Mouse (Mus musculus) layer of hippocampus, adult 8-10 months (tissue): ENCODE results near the gene LTO1. TPM values are rescaled to one million over a fixed set of nuclear protein-coding genes. Genes with fewer than 3 reads are reported as not detected.

Source experiments
- DNase-seq, 2 experiments: peaks; one replicate each; pipeline ENCODE4 v3.0.0; 2022; ENCODE audit warnings: low spot score in 2 of 2
- total RNA-seq, 4 experiments: library from RNA; stranded (reverse); gene quantifications; 2 replicates each; pipeline ENCODE4 v1.2.4; 2022

Gene LTO1
- total RNA-seq, 4 experiments from 2014 or later = 25.4 to 28.8 (median 26.5) TPM

DNA sequence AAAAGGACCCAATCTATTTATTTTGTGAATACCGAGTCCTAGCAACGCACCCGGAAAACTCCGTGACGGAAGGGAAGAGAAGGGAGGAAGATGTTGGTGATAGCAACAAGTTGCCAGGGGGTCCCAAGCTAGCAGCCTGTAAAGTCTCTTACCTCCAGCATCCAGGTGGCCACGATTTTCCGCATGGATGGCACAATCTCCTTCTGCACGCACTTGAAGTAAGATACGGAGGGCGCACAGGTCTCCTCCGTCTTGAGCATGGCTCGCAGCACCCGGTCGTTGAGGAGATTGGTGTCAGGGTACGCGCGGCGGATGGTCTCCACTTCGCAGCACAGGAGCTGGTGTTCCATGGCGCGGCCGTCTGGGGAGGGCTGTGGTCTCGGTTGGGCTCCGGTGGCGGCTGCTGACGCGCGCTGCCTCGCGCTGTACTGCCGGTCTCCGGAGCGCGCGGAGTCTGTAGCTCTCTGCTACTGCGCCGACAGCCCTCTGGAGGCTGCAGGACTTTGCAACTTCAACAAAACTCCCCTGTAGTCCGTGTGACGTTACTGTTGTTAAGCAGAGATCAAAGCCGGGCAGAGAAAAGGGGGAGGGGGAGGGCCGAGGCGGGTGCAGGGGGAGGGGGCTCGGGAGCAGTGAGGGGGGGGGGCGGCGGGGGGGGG is 24.6 kb downstream of the LTO1 start, which contains the start of gene Ccnd1:
Gene Ccnd1, minus strand, starts transcription at position 582 of the 659 bp plus-strand sequence.
- DNase-seq = peak in 1 of 2 experiments; percentile 45

GRCm38 (mm10) chr7:144940003-144940571 is 25.2 kb downstream of the LTO1 start:
- DNase-seq = no peak

- DNase-seq = no peak
Measured at GRCm38 (mm10) chr7:144940585-144940984, 25.7 kb downstream of the LTO1 start.

- peak in 1 of 2 experiments; percentile 56 for DNase-seq
Measured at GRCm38 (mm10) chr7:144941242-144941831, 26.4 kb downstream of the LTO1 start.

DNA sequence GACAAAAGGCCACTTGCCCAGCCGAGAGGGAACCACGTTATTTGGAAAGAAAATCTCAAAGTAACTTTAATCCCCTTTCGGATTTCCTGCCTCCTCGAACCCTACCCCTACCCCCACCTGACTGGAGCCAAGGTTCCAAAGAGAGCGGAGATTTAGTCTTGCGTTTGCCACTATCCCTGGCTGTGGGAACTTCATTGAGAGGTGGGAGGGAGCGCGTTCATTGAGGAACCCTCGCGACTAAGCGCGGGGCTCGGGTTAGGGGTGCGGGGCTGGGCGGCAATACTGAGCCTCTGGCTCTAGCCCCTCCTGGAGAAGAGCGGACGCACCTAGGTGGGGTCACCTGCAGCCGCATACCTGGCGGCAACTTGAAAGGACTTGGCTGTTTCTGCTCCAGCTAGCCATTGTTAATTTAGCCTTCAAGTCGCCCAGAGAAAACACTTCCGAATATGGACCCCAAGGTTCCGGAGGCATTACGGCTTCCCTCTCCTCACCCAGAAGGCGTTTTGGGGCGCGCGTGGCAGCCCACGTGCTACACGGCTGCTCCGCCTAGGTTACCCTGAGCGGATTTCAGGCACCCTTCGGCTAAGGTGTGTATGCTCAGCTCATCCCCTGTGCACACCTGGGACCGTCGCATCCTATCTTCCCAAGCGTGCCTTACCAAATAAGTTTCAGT is 27.3 kb downstream of the LTO1 start:
- DNase-seq = no peak

GRCm38 (mm10) chr7:144942744-144943135 is 27.8 kb downstream of the LTO1 start:
- no peak for DNase-seq

- peak in 1 of 2 experiments; percentile 63 for DNase-seq
Measured at GRCm38 (mm10) chr7:144943254-144943653, 28.4 kb downstream of the LTO1 start.

DNA sequence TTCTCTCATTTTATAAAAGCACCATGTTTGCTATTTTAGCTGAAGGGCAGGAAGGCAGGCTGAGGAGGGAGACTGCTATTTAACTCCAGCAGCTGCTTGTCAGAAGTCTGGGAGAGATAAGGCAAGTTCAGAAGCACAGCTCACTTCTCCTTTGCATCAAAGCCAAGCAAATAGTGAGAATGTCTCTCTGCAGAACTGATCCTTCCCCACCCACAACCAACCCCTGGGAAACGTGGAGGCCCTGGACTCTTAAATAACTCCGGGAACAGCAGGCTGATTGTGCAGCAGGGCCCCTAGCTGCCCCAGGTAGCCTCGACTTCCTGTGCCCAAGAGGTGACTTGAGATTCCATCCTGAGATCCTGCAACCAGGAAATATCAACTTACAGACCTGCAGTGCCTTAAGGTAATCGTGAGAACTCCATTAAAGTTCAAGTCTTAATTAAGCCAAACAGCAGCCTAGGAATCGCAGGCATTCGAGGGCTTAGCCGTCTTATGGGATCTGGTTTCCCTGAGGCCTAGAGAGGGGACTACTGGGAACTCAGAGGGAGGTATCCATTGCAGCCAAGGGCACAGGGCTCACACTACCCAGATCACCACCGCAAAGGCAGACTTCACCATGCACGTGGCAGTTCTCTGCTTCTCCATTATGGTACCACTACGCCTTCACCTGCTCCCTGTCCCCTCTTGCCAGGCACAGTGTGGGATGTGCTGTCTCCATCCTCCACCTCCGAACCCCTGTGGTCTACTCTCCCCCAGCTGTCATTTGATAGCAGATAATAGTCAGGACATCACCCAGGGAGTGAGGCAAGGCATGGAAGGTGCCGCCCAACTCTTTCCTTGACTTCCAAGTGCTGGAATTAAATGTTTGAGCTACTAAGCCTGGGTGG is 43.9 kb downstream of the LTO1 start:
- DNase-seq = no peak

DNA sequence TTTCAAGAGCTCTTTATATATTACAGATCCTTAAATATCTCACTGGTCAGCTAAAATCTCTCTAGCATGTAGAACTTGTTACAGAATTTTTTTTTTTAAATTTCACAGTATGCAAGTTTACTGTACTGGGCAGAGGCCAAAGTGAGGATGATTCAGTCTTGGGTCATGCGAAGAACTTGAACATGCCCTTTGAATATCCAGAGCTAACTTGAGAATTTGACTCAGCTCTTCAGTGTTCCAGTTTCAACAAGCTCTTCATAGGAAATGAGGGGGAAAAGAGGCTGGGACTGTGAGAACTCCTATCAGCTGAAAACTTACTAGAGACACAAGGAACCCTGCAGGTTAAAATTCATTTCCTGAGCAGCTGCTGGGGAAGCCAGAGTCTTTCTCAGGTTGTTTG is 49.0 kb downstream of the LTO1 start:
- DNase-seq = no peak

GRCm38 (mm10) chr7:144964316-144964715 is 49.4 kb downstream of the LTO1 start:
- no peak for DNase-seq

DNA sequence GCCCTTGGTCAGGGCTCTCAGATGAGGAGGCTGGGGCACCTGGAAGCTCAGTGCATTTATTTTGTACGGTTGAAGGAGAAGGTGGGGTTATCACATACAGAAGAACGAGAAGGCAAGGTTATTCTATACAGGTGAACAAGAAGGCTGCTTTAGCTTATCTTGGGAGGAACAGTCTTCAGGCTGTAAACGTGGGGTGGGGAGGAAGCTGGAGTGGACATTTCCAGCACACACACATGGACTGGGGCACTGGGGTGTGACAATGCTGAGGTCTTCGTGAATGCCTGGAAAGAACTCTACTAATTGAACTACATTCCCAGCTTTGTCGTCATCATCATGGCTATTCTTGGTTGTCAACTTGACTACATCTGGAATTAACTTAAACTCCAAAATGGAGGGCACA is 51.0 kb downstream of the LTO1 start:
- DNase-seq = no peak

DNA sequence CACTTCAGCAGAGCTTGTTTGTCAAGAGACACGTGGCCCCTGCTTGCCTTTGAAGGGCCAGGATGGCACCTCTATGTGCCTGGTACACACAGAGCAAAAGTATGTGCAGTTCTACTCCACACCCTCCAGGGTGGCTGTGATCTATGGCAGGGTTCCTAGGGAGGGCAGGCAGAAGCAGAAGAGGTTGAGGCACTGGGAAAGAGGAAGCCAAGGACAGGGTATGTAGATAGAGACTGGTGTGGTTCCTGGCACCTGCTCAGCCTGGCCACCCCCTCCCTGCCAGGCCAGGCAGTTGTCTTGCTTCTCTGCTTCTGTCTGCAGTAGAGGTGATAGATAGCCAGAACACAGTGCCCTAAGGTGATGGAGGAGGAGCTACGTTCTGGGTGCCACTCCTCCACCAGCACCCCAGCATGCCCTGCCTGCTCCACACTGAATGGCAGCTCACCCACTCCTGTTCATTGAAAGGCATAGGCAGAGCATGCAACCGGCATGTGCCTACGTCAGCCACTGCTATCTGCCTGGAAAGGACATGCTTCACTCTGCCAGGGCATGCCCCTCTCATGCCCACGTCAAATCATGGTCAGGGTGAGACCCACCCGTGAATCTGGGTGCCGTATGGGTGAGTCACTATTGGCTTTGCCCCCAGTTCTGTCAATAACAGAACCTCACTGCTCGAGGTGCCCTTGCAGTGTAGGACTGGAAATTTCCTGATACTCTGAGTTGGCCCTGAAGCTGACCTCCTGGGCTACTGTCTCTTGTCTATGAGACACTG is 56.3 kb downstream of the LTO1 start:
- DNase-seq = no peak

DNA sequence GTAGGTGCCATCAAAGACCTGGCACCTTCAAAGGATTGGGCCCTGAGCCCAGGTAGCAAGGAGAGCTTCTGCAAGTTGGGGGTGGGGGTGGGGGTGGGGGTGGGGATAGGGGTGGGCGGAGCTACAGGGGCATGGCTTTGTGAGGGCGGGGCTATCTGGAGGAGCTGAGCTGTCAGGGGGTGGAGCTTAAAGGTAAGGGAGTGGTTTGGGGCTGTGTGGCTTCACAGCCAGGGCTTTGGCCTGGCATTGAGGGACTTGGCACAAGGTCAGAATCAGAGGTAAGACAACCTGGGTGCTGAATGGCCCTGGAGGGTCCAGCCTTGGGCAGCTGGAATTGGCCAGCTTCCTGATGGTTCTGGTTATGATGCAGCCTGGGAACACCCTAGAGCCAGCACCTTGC is 56.9 kb downstream of the LTO1 start:
- no peak for DNase-seq

DNA sequence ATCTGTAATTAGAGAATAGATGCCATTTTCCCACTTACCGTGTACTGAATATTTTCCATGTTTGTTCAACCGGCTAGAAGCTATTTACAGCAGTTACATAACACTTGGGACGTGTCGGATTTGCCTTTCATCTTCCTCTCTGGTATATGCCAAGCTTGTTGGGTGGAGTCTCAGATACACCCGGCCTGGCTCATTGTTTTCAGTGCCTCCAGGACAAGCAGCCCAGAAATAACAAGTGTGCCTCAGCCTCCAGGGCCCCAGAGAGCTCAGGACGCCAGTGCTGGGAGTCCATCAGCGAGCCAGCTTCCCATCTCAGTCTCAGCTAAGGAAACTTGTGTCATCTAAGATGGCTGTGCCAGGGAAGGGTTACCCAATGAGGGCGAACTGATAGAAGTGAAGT is 58.6 kb downstream of the LTO1 start:
- DNase-seq = no peak

DNA sequence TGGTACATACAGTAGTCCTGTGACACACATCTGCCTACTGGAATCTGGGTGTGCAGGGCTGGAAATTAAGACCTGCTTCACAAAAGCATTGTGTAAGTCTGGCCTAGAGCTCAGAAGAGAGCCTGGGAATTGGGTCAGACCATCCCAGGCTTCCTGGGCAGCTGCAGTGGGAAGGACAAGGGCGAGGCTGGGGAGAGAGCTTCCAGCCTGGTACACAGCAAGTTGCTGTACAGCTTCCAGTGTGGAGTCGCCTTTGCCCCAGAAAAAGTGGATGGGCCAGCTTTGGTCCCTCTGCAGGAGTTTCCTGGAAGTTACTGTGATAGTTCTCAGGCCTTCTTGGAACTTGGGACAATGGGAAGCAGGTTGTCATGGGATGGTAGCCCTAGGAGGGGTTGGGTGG is 62.2 kb downstream of the LTO1 start:
- no peak for DNase-seq

- DNase-seq = no peak
Measured at GRCm38 (mm10) chr7:144979814-144980213, 64.9 kb downstream of the LTO1 start.
